Comparison of ENCODE assay signal across 18 mouse cellular contexts in genomic region chr7:112241945-112242329, GRCm38 (mm10). TPM values are rescaled to one million over a fixed set of nuclear protein-coding genes. Genes with fewer than 3 reads are reported as not detected.
DNase-seq lines count a peak whose midpoint lies in the region; ATAC-seq and TF ChIP-seq lines count a peak whose summit lies in the region.
"Had no signal": no experiment of that assay in that cellular context is flagged by ENCODE, and none has a peak within 500 bp of the region (broad histone marks: within the 10 kb centered on the region; RNA-seq: fewer than 3 reads in every experiment).

No protein-coding gene starts in this region.

- H3K4me2 ChIP-seq in heart, postnatal 0 days (ENCODE audit: low read depth, low read length), result no peak overlapping the region
- no peak overlapping the region for H3K4me2 ChIP-seq in forebrain, embryonic 16.5 days (ENCODE audit: low read length)
- H3K4me2 ChIP-seq: embryonic facial prominence, embryonic 12.5 days; limb, embryonic 13.5 days; neural tube, embryonic 15.5 days had no signal

- H3K79me2 ChIP-seq in heart, adult 2 months (replicated peaks; ENCODE audit: control insufficient read depth, insufficient read depth, low read length), result peaks cover 4% of the 10 kb centered on the region; the same call in 1 of the 2 replicates

- peaks cover 31% of the 10 kb centered on the region for H3K4me1 ChIP-seq in heart, postnatal 0 days (ENCODE audit: control insufficient read depth, insufficient read depth)
- H3K4me1 ChIP-seq in heart, adult 2 months (ENCODE audit: control insufficient read depth, insufficient read depth, low read length), result peaks cover 44% of the 10 kb centered on the region
- peaks cover 11% of the 10 kb centered on the region for H3K4me1 ChIP-seq in forebrain, embryonic 16.5 days (replicated peaks; ENCODE audit: control insufficient read depth, insufficient read depth, low read length)
- H3K4me1 ChIP-seq: embryonic facial prominence, embryonic 12.5 days had no signal

- 93% methylated on average over 3 of the region's 3 CpGs for WGBS in heart, postnatal 0 days
- 98% methylated on average over 3 of the region's 3 CpGs for WGBS in heart, adult 2 months
- WGBS in forebrain, embryonic 16.5 days, result 59% methylated on average over 3 of the region's 3 CpGs

- TF ChIP-seq CTCF in heart, postnatal 0 days (IDR thresholded peaks at IDR 0.05; ENCODE audit: low read depth), result no peak
- TF ChIP-seq CTCF in heart, adult 2 months (IDR thresholded peaks at IDR 0.05), result no peak

- ATAC-seq in heart, postnatal 0 days (ENCODE audit: insufficient read depth, low read depth), result no peak
- peak; percentile 78 for ATAC-seq in forebrain, embryonic 16.5 days
- ATAC-seq in inflammation-experienced regulatory T-cells, adult 6 months, result no peak
- ATAC-seq: intestine, embryonic 16.5 days had no signal

- H3K4me3 ChIP-seq in heart, postnatal 0 days (ENCODE audit: low read depth, low read length), result no peak overlapping the region
- no peak overlapping the region for H3K4me3 ChIP-seq in heart, adult 2 months
- H3K4me3 ChIP-seq in forebrain, embryonic 16.5 days (replicated peaks; ENCODE audit: low read length), result no peak overlapping the region
- H3K4me3 ChIP-seq: embryonic facial prominence, embryonic 12.5 days; limb, embryonic 13.5 days; neural tube, embryonic 15.5 days had no signal

- no peak for TF ChIP-seq POLR2A in heart, adult 2 months (IDR thresholded peaks at IDR 0.05; ENCODE audit: insufficient read depth, low read depth, low read length)

- no peak overlapping the region for H3K9ac ChIP-seq in heart, postnatal 0 days (replicated peaks; ENCODE audit: low read depth, low read length)
- no peak overlapping the region for H3K9ac ChIP-seq in heart, adult 2 months (ENCODE audit: low read depth, low read length)
- H3K9ac ChIP-seq in forebrain, embryonic 16.5 days (replicated peaks; ENCODE audit: low read depth, low read length), result no peak overlapping the region
- H3K9ac ChIP-seq: embryonic facial prominence, embryonic 12.5 days; limb, embryonic 13.5 days; neural tube, embryonic 15.5 days had no signal

- H3K36me3 ChIP-seq in heart, postnatal 0 days (replicated peaks; ENCODE audit: control insufficient read depth, insufficient read depth, low read length), result peaks cover 65% of the 10 kb centered on the region
- peaks cover 12% of the 10 kb centered on the region for H3K36me3 ChIP-seq in heart, adult 2 months (ENCODE audit: control insufficient read depth, insufficient read depth, low read length)
- no peaks in the 10 kb centered on the region for H3K36me3 ChIP-seq in forebrain, embryonic 16.5 days (ENCODE audit: control insufficient read depth, insufficient read depth)
- H3K36me3 ChIP-seq: embryonic facial prominence, embryonic 12.5 days; limb, embryonic 13.5 days; neural tube, embryonic 15.5 days had no signal

- H3K27me3 ChIP-seq in heart, postnatal 0 days (ENCODE audit: control insufficient read depth, insufficient read depth, low read length), result no peaks in the 10 kb centered on the region
- no peaks in the 10 kb centered on the region for H3K27me3 ChIP-seq in heart, adult 2 months (ENCODE audit: control insufficient read depth, insufficient read depth, low read length)
- H3K27me3 ChIP-seq in forebrain, embryonic 16.5 days (replicated peaks; ENCODE audit: control insufficient read depth, insufficient read depth, low read length), result no peaks in the 10 kb centered on the region
- H3K27me3 ChIP-seq: embryonic facial prominence, embryonic 12.5 days; neural tube, embryonic 15.5 days had no signal

- intact Hi-C loops in heart, adult 2 months (cut with DNase I), result loop anchor here (2.0 kb wide), 1 partner anchor 17 kb away; no protein-coding TSS in a partner anchor
- intact Hi-C loops in left cerebral cortex, postnatal 4 days (cut with DNase I), result no loop called here
- intact Hi-C loops in left cerebral cortex, postnatal 10 days (cut with DNase I), result loop anchor here (5.0 kb wide), 1 partner anchor 75 kb away; no protein-coding TSS in a partner anchor

- DNase-seq in cerebellum, adult 11 months, result peak; percentile 48
- no peak for DNase-seq in cerebellum, adult 8-10 months
- DNase-seq in heart, postnatal 0 days (ENCODE audit: low spot score), result no peak
- no peak for DNase-seq in heart, adult 2 months
- DNase-seq in left cerebral cortex, postnatal 4 days, result peak; percentile 60
- DNase-seq in left cerebral cortex, postnatal 10 days (ENCODE audit: extremely low spot score in 1 of 2, low spot score in 2 of 2), result no peak
- DNase-seq: adrenal gland, postnatal 10 days; gastrocnemius, postnatal 10 days; lung, postnatal 14 days; retina, postnatal 1 day; thymus, adult 2 months had no signal

- no peaks in the 10 kb centered on the region for H3K9me3 ChIP-seq in heart, postnatal 0 days (replicated peaks; ENCODE audit: control insufficient read depth, low read length)
- H3K9me3 ChIP-seq in forebrain, embryonic 16.5 days (ENCODE audit: control insufficient read depth, low read length), result no peaks in the 10 kb centered on the region
- H3K9me3 ChIP-seq: embryonic facial prominence, embryonic 12.5 days; limb, embryonic 13.5 days; neural tube, embryonic 15.5 days had no signal

- no peak for TF ChIP-seq EP300 in heart, postnatal 0 days (IDR thresholded peaks at IDR 0.05; ENCODE audit: low read depth)
- no peak for TF ChIP-seq EP300 in heart, adult 2 months (IDR thresholded peaks at IDR 0.05; ENCODE audit: insufficient read depth, low read depth, low read length)

- peak overlapping the region; percentile 32; the same call in 1 of the 2 replicates for H3K27ac ChIP-seq in heart, postnatal 0 days (ENCODE audit: low read depth)
- H3K27ac ChIP-seq in heart, adult 2 months, result no peak overlapping the region
- H3K27ac ChIP-seq in forebrain, embryonic 16.5 days (ENCODE audit: low read length), result peak overlapping the region; percentile 56
- H3K27ac ChIP-seq: embryonic facial prominence, embryonic 12.5 days; limb, embryonic 13.5 days; neural tube, embryonic 15.5 days had no signal

RNA-seq across cellular contexts. Expression of gene Mical2, which starts 16.3 kb away (rescaled TPM):
- 136 and 169 TPM in 2 replicates for total RNA-seq in heart, postnatal 0 days (2014; rRNA removed; ENCODE audit: low replicate concordance)
- 59.9 and 78.1 TPM in 2 replicates for polyA plus RNA-seq in heart, postnatal 0 days (2015; fragmentation: Nextera tagmentation; extraction: Ambion mirVana)
- total RNA-seq in heart, adult 2 months (2021), result 10 to 100 TPM; 87.7 to 89.1 TPM
- polyA plus RNA-seq in heart, adult 2 months (2012; rRNA removed), result 44.8 and 53.7 TPM in 2 replicates
- 100 to 1,000 TPM; 109 to 114 TPM for total RNA-seq in left cerebral cortex, postnatal 4 days (2021)
- total RNA-seq in left cerebral cortex, postnatal 10 days (2021), result 100 to 1,000 TPM; 300 to 329 TPM
- 10.0 and 11.1 TPM in 2 replicates for polyA plus RNA-seq in forebrain, embryonic 16.5 days (2015; fragmentation: Nextera tagmentation; extraction: Ambion mirVana)
- 1 to 10 TPM; 1.5 to 5.7 (median 1.7) TPM for polyA plus RNA-seq in inflammation-experienced regulatory T-cells, adult 6 months (2017; shearing (Covaris generic))
- total RNA-seq: CH12.LX had no signal

Comparison
In these comparisons a context has a peak if more than half of its experiments do, and no peak if none do; other contexts are left out.
1. DNase-seq: peak in cerebellum, adult 11 months (single experiment) and left cerebral cortex, postnatal 4 days (single experiment); none in cerebellum, adult 8-10 months (single experiment), heart, postnatal 0 days (single experiment), heart, adult 2 months (0 of 2) and left cerebral cortex, postnatal 10 days (0 of 2).